Mouse (Mus musculus) embryonic facial prominence, embryonic 14.5 days (tissue): ENCODE data around the gene Timeless. TPM values are rescaled to one million over a fixed set of nuclear protein-coding genes. Genes with fewer than 3 reads are reported as not detected.
"Not testable (repeated sequence)": the region's sequence is repeated elsewhere in the genome, so short reads cannot be mapped to it uniquely, and the experiment has no call there.

Experiments used
- ATAC-seq: fragments of 200-750 bp; cut with Nextera tagmentation; 2 replicates; pipeline ENCODE4 v1.8.0; 2017; ENCODE audit warnings: low read depth, moderate number of reproducible peaks, moderate TSS enrichment
- DNase-seq: peaks from one replicate; pipeline ENCODE4 v3.0.0-alpha.2; 2015; ENCODE audit warnings: low spot score
- H3K27ac ChIP-seq: fragments of 300-500 bp; sonication (generic); replicated peaks from 2 replicates; pipeline ENCODE4 v1.5.1; 2014; ENCODE audit warnings: low read depth, mild to moderate bottlenecking, low read length, moderate library complexity
- H3K27me3 ChIP-seq: fragments of 300-500 bp; sonication (generic); replicated peaks from 2 replicates; pipeline ENCODE4 v1.6.1; 2014; ENCODE audit warnings: low read length; ENCODE audit not compliant: control insufficient read depth, insufficient read depth
- H3K36me3 ChIP-seq: fragments of 300-500 bp; sonication (generic); 2 replicates; pipeline ENCODE4 v1.6.1; 2014; ENCODE audit warnings: low read length, mixed read lengths; ENCODE audit not compliant: control insufficient read depth, insufficient read depth
- H3K4me1 ChIP-seq: fragments of 300-500 bp; sonication (generic); 2 replicates; pipeline ENCODE4 v1.6.1; 2014; ENCODE audit warnings: antibody characterized with exemption, low read length; ENCODE audit not compliant: control insufficient read depth, insufficient read depth
- H3K4me2 ChIP-seq: fragments of 300-500 bp; sonication (generic); 2 replicates; pipeline ENCODE4 v1.6.1; 2014; ENCODE audit warnings: low read depth, mild to moderate bottlenecking, low read length, moderate library complexity, mixed read lengths
- H3K4me3 ChIP-seq: fragments of 300-500 bp; sonication (generic); 2 replicates; pipeline ENCODE4 v1.5.1; 2014; ENCODE audit warnings: low read depth, mild to moderate bottlenecking, low read length
- H3K9ac ChIP-seq: fragments of 300-500 bp; sonication (generic); 2 replicates; pipeline ENCODE4 v1.6.1; 2014; ENCODE audit warnings: low read depth, mild to moderate bottlenecking, low read length, moderate library complexity, mixed read lengths
- H3K9me3 ChIP-seq: fragments of 300-500 bp; sonication (generic); 2 replicates; pipeline ENCODE4 v1.6.1; 2016; ENCODE audit warnings: low read length; ENCODE audit not compliant: control insufficient read depth
- WGBS: fragments of 180-500 bp; shearing (Covaris S2); extraction: QIAGEN DNeasy Blood & Tissue Kit; methylation state at CpG from one replicate; pipeline ENCODE4 v1.1.7; 2014; 5-methylcytosine and 5-hydroxymethylcytosine counted together
- polyA plus RNA-seq: library from polyadenylated mRNA; unstranded; fragments of >200 nt; fragmentation: Nextera tagmentation; extraction: Ambion mirVana; gene quantifications from 2 replicates; pipeline ENCODE4 v1.2.1, GENCODE M21; 2014

Gene Timeless
- 35.4 and 53.3 TPM in 2 replicates for polyA plus RNA-seq

DNA sequence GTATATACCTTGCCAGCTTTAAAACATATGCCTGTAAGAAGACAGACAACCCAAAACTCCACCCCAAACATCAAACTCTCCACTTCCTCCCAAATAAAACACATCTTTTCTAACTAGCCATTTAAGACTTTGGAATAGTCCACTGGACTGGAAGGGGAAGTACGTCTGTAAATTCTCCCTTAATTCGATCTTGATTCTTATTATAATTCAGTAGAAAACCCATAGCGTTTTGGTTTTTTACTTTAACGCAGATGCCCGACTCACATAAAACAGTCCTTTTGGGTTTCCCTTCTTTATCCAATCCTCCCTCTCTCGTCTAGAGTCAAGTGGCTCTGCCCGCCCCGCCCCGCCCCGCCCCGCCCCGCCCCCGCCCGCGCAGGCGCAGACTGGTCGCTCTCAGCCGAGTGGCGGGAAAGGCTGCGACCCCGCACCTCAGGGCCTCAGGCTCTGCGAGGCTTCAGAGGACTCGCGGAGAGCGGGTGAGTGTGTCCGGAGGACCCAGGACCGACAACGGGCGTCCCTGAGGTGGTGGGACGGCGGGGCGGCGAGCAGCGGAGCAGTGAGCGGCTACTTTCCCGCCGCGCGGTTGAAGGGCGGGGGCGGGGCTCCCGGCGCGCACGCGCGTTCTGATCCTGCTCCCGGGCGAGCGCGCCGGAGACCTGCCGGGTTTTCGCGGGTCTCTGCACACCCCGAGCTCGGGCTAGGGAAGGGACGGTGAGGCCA lies at the start of gene Timeless:
Timeless (plus strand) TSS at position 369 of the 723 bp plus-strand sequence.
- Histone ChIP-seq H3K4me3 (peak within 1 kb of the TSS; percentile 80), H3K9ac (peak within 1 kb of the TSS; percentile 85), H3K36me3 (0 out of 2 replicates have a peak, but pooled peaks cover 6% of the 10 kb centered on the region), H3K27ac (peak within 1 kb of the TSS; percentile 96), H3K4me2 (peak within 1 kb of the TSS; percentile 85), H3K9me3 (no peaks in the 10 kb centered on the region), H3K27me3 (no peaks in the 10 kb centered on the region), H3K4me1 (peaks cover 13% of the 10 kb centered on the region)
- DNase-seq, result peak; percentile 81
- WGBS, result 0% methylated on average over 15 of the region's 58 CpGs
- ATAC-seq, result peak; percentile 92

DNA sequence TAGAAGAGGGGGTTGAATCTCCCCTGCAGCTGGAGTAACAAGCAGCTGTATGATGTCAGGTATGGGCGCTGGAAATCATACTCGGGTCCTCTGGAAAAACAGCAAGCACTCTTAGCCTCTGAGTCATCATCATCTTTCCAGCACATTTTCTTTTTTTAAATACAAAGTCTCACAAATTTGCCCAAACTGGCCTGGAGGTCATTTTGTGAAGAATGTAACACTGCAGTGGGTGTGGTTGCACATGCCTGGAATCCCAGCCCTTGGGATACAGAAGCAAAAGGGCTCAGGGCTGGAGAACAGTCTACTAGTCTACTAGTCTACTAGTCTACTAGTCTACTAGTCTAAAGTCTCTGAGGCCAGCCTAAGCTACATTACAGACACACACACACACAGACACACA lies 47.6 kb upstream of the Timeless start:
- H3K36me3 ChIP-seq, result no peaks in the 10 kb centered on the region
- H3K9me3 ChIP-seq, result no peaks in the 10 kb centered on the region
- H3K4me1 ChIP-seq, result peaks cover 3% of the 10 kb centered on the region; the same call in 1 of the 2 replicates
- H3K4me3 ChIP-seq, result no peak overlapping the region
- no peaks in the 10 kb centered on the region for H3K27me3 ChIP-seq
- WGBS, result 74% methylated on average over 2 of the region's 2 CpGs
- no peak overlapping the region for H3K27ac ChIP-seq
- H3K4me2 ChIP-seq, result no peak overlapping the region
- H3K9ac ChIP-seq, result no peak overlapping the region
- DNase-seq (no peak), ATAC-seq (no peak)

DNA sequence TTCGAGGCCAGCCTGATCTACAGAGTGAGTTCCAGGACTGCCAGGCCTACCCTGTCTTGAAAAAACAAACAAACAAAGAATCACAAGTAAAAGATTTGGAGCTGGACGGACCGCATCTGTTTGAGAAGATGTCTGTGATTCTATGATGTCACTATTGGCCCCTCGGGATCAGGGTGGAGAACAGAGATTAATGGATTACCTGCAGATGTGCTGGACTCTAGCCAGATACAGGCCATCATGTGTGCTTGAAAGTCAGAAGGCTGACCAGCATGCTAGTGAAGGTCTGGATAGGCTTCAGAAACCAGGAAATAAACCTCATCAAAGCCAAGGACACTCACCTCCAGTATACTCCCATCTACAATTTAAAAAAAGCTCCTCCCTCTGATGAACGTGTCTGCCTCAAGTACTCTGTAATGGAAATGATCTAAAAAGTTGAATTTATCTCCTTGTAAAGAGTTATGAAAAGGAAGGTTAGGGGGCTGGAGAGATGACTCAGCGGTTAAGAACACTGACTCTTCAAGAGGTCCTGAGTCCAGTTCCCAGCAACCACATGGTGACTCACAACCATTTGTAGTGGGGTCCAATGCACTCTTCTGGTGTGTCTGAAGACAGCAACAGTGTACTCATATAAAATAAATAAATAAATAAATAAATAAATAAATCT lies 46.5 kb upstream of the Timeless start:
- Histone ChIP-seq H3K9me3 (no peaks in the 10 kb centered on the region), H3K4me1 (no peaks in the 10 kb centered on the region), H3K9ac (no peak overlapping the region), H3K27ac (no peak overlapping the region), H3K4me3 (no peak overlapping the region), H3K36me3 (no peaks in the 10 kb centered on the region), H3K27me3 (no peaks in the 10 kb centered on the region), H3K4me2 (no peak overlapping the region)
- 52% methylated on average over 6 of the region's 6 CpGs for WGBS
- DNase-seq (peak; percentile 23), ATAC-seq (0 out of 2 replicates have a peak, but pooled peaks have one; percentile 7)

DNA sequence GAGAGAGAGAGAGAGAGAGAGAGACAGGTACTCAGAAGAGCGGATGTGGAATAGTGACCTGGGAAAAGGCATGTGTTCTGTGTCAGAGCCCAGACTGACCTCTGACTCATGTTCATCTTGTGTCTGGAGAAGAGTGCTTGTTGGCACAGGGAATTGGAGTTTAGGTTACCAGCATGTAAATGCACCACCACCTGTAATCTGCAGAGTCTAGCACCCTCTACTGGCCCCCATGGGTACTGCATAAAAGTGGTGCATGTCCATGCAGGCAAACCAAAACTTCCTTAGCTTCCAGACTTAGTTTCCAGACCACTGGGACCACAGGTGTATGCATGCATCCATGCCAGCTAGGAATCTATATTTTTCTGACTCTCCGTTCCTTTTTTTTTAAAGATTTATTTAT lies 45.9 kb upstream of the Timeless start:
- no peak overlapping the region for H3K27ac ChIP-seq
- H3K4me1 ChIP-seq, result no peaks in the 10 kb centered on the region
- ATAC-seq (peak; percentile 54; the same call in 1 of the 2 replicates), DNase-seq (peak; percentile 90)
- no peak overlapping the region for H3K4me2 ChIP-seq
- no peaks in the 10 kb centered on the region for H3K9me3 ChIP-seq
- no peaks in the 10 kb centered on the region for H3K36me3 ChIP-seq
- no peaks in the 10 kb centered on the region for H3K27me3 ChIP-seq
- WGBS, result 58% methylated on average over 2 of the region's 2 CpGs
- H3K9ac ChIP-seq, result no peak overlapping the region
- H3K4me3 ChIP-seq, result no peak overlapping the region

DNA sequence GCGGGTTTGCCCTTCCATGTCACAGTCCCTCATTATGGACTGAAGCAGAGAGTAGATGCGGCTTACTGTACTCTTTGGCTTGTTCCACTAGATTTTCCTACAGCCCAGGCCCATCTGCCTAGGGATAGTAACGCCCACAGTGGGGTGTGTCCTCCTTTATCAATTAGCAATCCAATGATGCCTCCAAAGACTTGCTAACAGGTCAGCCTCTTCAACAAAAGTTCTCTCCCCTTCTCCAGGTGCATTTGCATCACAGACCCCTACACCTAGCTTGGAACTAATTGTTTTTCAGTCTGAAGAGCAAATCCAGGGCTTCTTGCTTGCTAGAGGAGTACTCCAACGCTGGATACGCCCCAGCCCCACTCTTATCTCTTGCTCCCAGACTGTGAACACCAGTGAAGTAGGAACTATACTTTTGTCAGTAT lies 44.7 kb upstream of the Timeless start:
- Histone ChIP-seq H3K36me3 (no peaks in the 10 kb centered on the region), H3K9me3 (no peaks in the 10 kb centered on the region), H3K4me1 (no peaks in the 10 kb centered on the region), H3K27me3 (no peaks in the 10 kb centered on the region), H3K27ac (no peak overlapping the region), H3K9ac (no peak overlapping the region), H3K4me3 (no peak overlapping the region), H3K4me2 (no peak overlapping the region)
- 62% methylated on average over 5 of the region's 5 CpGs for WGBS
- DNase-seq, result no peak
- ATAC-seq, result no peak

DNA sequence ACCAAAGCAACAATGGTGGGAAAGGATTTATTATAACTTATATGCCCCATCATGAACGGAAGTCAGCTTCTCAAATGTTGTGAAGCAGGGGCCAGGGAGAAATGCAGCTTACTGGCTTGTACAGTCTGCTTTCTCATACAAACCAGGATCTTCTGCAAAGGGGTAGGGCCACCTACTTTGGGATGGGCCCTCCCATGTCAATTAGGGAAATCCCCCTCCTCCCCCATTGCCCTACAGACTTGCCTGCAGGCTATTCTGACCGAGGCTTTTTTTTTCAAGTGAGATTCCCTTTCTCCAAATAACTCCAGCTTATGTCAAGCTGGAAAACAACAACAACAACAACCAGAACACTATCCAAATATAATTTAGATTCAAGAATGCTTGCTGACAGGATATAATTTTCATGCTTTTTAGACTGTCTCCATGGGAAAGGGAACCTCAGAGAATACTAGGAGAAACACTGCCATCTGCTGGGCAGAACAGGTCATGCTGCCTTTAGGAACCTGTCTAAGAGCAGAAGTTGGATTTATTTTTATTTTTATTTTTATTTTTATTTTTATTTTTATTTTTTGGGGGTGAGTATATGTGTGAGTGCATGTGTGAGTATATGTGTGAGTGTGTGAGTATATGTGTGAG lies 43.5 kb upstream of the Timeless start:
- WGBS, result 34% methylated on average over 2 of the region's 2 CpGs
- Histone ChIP-seq H3K27ac (no peak overlapping the region), H3K4me2 (no peak overlapping the region), H3K4me1 (no peaks in the 10 kb centered on the region), H3K4me3 (no peak overlapping the region), H3K9me3 (no peaks in the 10 kb centered on the region), H3K36me3 (no peaks in the 10 kb centered on the region), H3K27me3 (no peaks in the 10 kb centered on the region), H3K9ac (no peak overlapping the region)
- DNase-seq, result peak; percentile 89
- no peak for ATAC-seq

DNA sequence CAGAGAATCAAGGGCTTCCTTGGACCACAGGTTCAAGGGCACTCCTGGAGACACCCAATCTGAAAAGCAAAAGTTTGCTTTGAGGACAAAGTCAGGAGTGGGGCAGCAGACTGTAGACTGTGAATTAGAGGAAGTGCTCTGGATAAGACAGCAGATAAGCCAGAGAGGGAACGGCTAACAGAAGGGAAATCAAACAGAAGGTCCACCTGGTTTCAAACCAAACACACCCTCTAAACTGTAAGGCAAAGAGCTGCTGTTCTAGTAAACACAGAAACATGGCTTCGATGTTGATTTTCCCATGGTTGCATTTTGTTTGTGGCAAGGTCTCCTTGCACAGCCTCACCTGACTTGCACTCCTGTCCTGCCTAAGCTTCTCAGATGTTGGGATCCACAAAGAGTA lies 40.4 kb upstream of the Timeless start:
- no peak overlapping the region for H3K4me2 ChIP-seq
- H3K4me1 ChIP-seq, result peaks cover 6% of the 10 kb centered on the region; the same call in 1 of the 2 replicates
- no peak overlapping the region for H3K27ac ChIP-seq
- H3K36me3 ChIP-seq, result no peaks in the 10 kb centered on the region
- H3K9me3 ChIP-seq, result no peaks in the 10 kb centered on the region
- no peak for DNase-seq
- ATAC-seq, result no peak
- H3K27me3 ChIP-seq, result peaks cover 18% of the 10 kb centered on the region
- no peak overlapping the region for H3K9ac ChIP-seq
- H3K4me3 ChIP-seq, result no peak overlapping the region
- 84% methylated on average over 2 of the region's 2 CpGs for WGBS

DNA sequence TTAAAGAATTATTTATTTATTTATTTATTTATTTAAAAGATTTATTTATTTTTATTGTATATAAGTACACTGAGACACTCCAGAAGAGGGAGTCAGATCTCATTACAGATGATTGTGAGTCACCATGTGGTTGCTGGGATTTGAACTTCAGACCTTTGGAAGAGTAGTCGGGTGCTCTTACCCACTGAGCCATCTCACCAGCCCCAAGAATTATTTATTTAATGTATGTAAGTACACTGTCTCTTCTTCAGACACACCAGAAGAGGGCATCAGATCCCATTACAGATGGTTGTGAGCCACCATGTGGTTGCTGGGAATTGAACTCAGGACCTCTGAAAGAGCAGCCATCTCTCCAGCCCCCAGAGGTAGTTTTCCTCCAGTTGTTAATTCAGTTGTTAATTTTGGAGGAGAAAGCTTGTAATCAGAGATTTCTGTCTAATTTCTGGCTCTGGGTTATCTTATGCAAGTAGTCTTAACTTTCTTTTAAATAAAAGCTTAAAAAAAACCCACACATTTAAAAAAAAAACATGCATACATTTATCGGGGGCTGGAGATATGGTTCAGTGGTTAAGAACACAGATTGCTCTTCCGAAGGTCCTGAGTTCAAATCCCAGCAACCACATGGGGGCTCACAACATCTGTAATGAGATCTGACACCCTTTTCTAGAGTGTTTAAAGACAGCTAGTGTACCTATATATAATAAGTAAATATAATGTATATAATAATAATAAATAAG lies 39.7 kb upstream of the Timeless start:
- not testable (repeated sequence) for H3K36me3 ChIP-seq, H3K27ac ChIP-seq, H3K4me2 ChIP-seq, H3K9ac ChIP-seq, H3K4me1 ChIP-seq, H3K9me3 ChIP-seq, ATAC-seq, DNase-seq, H3K4me3 ChIP-seq
- 90% methylated on average over 3 of the region's 3 CpGs for WGBS
- H3K27me3 ChIP-seq, result peaks cover 18% of the 10 kb centered on the region
